Mouse (Mus musculus): Measurements from ENCODE around the gene Zfp882. TPM values are rescaled to one million over a fixed set of nuclear protein-coding genes. Genes with fewer than 3 reads are reported as not detected.
"Not testable (repeated sequence)": the region's sequence is repeated elsewhere in the genome, so short reads cannot be mapped to it uniquely, and the experiment has no call there.

Gene Zfp882
- total RNA-seq (2021): 10 to 100 TPM; 15.2 to 16.2 TPM
- long read RNA-seq, partial matches to known transcripts: 0 of 2 reads
- long read RNA-seq, other reads (novel, unspliced or antisense): 0 of 2 reads

DNA sequence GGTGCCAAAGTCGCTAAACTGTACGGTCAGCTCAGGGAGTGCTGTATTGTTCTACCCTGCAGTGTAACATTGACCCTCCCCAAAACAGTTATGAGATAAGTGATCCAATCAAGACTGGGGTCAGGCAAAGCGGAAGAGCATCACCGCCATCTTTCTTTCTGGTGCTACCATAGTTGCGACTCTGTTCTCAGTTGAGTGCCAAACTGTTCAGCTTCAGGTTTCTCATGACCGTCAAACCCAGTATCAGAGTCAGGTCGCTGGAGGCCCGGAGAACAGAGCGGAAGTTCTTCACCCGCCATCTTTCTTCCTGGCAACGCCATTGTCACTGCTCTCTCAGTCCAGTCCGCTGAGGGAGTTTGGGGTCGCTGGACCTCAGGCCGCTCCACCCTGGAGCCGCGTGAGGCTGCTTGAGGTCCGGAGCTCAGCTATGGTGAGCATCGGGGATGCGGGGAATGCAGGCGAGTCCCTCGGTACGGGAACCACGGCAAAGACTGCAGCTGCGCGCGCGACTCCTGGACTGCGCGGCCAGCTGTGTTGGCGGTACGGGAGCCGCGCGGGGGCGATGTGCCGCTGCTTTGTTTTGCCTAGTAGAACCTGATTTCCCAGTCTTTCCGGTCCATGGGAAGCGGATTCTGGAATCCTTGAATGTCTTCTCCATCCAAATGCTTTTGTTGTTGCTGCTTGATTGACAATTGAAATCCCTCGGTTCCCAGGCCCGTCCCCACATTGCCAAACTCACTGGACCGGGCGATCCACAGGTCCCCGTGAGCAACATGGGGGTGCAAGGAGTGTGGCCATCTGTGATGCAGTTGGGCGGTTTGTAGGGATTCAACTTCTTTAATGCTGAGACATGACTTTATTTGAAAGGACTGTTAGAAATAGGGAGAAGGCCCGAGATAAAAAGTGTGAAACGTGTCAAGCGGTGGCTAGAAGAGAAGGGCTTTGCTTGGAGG is at the start of gene Zfp882, which contains the start of gene Zfp617:
Gene Zfp882, plus strand, starts transcription at position 300 of the 953 bp plus-strand sequence.
Gene Zfp617, plus strand, starts transcription at position 327 of the 953 bp plus-strand sequence.
- DNase-seq (ENCODE audit: low spot score in 2 of 2): peak; percentile 85 to 94

DNA sequence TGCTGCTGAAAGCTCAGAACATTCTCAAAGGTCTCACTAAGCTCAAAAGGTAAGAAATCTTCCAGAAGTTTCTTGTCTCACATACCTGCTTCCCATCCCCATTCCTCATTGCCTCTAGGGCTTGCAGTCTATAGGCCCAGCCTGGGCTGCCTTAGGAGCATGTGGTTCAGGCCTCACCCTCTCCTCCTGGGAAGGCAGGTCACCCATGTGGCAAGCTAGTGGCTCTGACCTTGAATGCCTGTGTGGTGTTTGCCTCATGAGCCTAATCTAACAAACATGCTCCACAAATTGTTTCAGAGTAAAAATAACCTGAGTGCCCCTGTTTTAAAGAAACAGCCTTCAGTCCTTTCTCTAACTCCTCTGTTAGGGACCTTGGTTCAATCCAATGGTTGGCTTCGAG is 46.9 kb upstream of the Zfp882 start:
- DNase-seq (ENCODE audit: low spot score in 2 of 2): not testable (repeated sequence)

- DNase-seq (ENCODE audit: low spot score in 2 of 2): not testable (repeated sequence)
Measured at GRCm38 (mm10) chr8:71862038-71862437, 46.4 kb upstream of the Zfp882 start.

DNA sequence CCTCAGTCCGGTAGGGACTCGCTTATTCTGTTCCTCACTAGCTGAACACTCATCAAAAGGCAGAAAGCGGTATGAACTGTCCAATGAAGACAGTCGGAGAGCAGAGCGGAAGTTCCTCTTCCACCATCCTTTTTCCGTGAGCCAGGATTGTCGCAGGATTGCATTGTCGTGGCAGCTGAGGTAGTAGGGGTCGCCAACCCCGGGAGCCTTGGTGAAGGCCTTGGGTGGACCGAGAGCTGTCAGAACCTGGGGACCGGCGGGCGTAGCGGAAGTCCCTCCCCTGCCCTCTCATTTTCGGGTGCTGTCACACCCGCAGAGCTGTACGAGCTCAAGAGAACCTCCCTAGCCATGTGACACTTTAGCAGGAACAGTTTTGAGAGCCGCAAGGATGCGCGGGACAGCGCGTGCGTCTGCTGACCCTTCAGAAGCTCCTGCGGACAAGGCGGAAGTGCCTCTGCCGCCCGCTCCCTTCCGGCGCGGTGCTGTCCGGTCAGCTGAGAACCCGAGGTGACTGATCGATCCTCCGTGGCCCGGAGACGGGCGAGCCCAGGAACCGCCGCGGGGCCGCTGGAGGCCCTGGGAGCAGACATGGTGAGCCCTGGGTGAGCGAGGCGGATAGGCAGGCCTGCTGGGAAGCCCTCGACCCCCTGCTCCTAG is 26.7 kb upstream of the Zfp882 start, which contains the start of gene Zfp709:
Gene Zfp709, plus strand, starts transcription at position 402 of the 657 bp plus-strand sequence.
- peak; percentile 57 to 76 for DNase-seq (ENCODE audit: low spot score in 2 of 2)

DNA sequence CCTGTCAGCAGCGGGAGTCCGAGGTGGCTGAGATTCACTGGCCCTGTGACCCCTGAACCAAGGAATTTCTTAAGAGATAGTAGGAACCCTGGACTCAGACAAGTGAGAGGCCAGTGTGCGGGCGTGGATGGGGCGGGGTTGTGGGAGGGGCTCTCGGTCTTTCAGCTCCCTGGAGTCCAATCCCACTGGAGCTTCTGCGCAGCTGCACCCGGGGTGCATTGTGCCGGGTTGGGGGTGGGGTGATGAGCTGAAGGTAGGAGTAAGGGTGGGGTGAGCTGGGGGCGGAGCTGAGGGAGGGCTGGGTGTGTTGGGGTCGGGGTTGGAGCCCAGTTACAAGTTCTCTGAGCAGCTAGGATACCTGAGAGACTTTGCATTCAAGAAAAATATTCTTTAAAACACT is 7.7 kb upstream of the Zfp882 start:
- DNase-seq (ENCODE audit: low spot score in 2 of 2): not testable (repeated sequence)

DNA sequence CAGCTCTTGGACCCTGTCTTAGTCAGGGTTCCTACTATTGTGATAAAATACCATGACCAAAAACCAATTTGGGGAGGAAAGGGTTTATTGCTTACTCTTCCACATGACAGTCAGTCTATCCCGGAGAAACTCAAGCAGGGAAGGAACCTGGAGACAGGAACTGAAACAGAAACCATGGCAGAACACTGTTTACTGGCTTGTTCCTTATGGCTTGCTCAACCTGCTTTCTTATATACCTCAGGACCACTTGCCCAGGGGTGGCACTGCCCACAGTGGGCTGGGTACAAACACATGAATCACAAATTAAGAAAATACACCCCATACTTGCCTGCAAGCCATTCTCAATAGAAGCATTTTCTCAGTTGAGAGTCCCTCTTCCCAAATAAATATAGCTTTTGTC is 5.3 kb upstream of the Zfp882 start:
- not testable (repeated sequence) for DNase-seq (ENCODE audit: low spot score in 2 of 2)

GRCm38 (mm10) chr8:71906809-71907208 is 1.6 kb upstream of the Zfp882 start:
- DNase-seq (ENCODE audit: low spot score in 2 of 2): no peak

- no peak for DNase-seq (ENCODE audit: low spot score in 2 of 2)
Measured at GRCm38 (mm10) chr8:71907798-71908257, 580 bp upstream of the Zfp882 start.

DNA sequence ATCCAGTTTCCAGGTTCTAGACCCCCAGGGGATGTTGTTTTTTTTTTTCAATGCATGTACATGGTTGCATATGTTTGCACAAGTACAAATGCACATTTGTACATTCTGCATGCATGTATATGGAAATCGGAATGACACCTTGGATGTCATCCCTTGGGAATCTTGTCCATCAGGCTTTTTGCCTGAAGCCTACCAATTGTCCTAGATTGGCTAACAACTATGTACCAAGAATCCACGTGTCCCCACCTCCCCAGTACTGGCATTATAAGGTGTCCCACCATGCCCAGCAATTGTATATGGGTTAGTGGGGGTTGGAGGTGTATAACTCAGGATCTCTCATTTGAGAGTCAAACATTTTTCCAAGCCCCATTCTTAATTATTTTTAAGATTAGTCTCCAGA is 3.9 kb downstream of the Zfp882 start:
- DNase-seq (ENCODE audit: low spot score in 2 of 2): no peak

DNA sequence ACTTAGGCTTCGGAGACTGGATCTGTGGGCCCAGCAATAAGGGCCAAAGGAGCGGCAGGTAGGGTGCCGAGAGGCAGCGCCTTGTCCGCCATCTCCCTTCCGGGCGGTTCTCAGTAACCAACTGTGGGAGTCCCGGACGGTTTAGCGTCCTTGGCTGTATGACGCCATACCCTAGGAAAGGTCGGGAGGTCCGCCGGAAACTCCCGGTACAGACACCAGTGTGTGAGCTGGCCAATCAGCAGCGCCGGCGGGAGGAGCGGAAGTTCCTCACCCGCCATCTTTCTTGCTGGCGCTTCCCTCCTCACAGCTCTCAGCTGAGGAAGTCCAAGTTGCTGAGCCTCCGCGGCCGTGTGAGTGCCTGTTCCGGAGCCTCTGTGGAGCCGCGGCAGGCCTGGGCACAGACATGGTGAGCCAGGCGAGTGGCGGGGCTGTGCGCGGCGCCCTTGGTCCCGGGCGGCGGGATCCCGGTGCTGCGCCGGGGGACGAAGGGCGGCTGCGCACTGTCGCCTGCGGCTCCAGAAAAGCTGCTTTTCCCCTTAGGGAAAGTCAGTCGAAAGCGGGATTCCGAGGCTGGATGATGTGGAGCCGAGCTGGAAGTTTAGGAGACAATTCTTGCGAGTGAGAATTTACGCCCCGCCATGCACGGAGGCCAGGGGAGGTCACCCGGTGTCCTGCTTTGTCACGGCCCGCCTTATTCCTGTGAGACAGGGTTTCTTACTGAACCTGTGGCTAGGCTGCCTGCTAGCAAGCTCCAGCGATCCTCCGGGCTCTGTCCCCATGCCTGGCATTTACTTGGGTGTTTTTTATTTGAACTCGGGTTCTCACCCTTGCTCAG is 14.4 kb downstream of the Zfp882 start:
- DNase-seq (ENCODE audit: low spot score in 2 of 2): peak; percentile 94 to 97

- no peak for DNase-seq (ENCODE audit: low spot score in 2 of 2)
Measured at GRCm38 (mm10) chr8:71925791-71926190, 17.4 kb downstream of the Zfp882 start.

DNA sequence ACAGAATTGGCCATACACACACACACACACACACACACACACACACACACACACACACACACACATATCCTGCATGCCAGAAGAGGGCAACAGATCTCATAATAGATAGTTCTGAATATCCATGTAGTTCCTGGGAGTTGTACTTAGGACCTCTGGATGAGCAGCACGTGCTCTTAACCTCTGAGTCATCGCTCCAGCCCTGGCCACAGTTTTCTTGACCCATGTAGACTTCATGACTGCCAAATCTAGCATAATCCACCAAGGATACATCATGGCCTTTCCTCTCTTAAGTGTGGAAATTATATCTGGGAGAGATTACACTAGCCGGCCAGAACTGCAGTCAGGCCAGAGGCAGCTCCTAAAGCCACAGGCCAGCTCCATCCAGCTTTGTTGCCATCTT is 18.1 kb downstream of the Zfp882 start:
- DNase-seq (ENCODE audit: low spot score in 2 of 2): no peak

- peak in 1 of 2 experiments; percentile 34 for DNase-seq (ENCODE audit: low spot score in 2 of 2)
Measured at GRCm38 (mm10) chr8:71927779-71928178, 19.4 kb downstream of the Zfp882 start.

DNA sequence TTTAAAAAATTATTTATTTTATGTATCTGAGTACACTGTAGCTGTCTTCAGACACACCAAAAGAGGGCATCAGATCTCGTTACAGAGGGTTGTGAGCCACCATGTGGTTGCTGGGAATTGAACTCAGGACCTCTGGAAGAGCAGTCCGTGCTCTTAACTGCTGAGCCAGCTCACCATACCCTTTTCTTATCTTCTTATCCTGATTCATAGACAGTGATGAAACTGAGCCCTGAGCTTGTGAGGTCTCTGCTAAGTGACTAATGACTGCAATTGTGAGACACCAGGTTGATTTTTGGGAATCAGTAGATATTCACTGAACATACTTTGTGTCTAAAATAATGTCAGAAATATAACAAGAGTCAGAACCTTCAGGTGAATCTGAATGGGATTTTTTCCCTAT is 29.6 kb downstream of the Zfp882 start:
- not testable (repeated sequence) for DNase-seq (ENCODE audit: low spot score in 2 of 2)

DNA sequence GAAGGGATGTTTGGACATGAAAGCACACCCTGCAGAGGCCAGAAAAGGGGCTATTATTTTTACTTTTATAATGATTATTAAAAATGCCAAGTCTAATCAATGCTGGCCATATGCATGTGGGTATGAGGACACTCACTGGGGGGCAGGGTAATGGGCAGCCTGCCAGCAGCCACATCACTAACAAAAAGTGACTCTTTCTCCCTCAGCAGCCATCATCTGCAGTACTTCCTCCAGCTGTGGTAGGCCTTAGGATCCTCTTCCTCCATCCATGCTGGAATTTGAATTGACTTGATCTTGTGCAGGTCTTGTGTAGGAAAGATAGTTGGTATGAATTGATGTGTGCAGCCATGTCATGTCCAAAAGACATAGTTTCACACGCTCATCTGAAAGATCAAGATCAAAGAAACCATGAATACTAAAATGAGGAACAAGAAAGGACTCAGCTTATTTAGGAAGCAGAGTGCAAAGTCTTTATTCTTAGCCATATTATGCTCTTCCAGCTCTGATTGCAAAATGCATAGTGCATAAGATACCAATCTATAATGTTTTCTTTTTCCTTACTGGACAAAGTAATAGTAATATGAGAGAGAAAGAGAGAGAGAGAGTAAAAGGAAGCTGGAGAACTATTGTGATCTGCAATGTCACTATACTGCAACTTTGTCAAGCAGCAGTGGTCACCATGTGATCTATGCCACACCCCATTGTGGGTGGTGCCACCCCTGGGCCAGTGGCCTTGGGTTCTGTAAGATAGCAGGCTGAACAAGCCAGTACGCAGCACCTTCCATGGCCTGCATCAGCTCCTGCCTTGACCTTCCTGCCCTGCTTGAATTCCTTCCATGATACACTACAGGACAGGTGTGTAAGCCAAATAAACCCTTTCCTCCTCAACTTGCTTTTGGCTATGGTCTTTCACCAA is 32.1 kb downstream of the Zfp882 start:
- DNase-seq (ENCODE audit: low spot score in 2 of 2): no peak

GRCm38 (mm10) chr8:71941776-71942175 is 33.4 kb downstream of the Zfp882 start:
- no peak for DNase-seq (ENCODE audit: low spot score in 2 of 2)

- no peak for DNase-seq (ENCODE audit: low spot score in 2 of 2)
Measured at GRCm38 (mm10) chr8:71948624-71949023, 40.2 kb downstream of the Zfp882 start.

DNA sequence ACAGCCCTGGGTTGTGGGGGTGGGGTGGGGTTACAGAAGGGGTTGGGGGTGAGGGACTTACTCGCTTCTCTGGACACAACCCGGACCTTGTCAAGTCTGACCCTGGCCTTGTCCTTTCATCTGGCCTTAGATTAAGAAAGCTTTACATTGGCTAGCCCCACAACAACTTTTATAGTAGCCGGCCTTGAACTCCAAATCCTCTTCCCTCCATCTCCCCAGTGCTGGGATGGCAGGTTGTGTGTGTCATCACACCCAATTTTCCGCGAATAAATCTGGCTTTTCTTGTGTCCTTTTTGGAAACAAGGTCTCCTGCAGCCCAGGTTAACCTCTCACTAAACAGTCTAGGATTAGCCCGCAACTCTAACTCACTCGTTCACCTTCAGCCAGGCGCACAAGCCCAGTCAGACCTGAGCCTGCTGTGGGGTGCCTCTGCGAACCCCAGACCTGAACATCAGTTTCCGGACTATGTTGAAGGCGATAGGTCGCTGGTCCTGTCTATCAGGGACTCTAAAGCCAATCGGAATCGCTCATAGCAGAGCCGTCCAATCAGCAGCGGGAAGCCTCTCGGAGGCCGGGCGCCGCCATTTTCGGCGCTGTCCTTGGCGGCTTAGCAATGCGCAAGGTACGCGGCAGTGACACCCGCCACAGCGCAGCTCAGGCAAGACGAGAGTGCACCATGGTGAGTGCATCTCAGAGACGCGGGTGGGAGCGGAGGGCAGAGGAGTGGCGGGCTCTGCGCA is 42.2 kb downstream of the Zfp882 start, which contains the start of gene Zfp961:
Gene Zfp961, plus strand, starts transcription at position 557 of the 740 bp plus-strand sequence.
- peak; percentile 97 to 99 for DNase-seq (ENCODE audit: low spot score in 2 of 2)

All from layer of hippocampus, adult 18-20 months (tissue).